Mouse (Mus musculus) liver, embryonic 13.5 days (tissue): ENCODE measurements at regions not wholly inside any gene's neighbourhood (a gene's known extent, or its start where the extent isn't known, plus 50 kb on each side); places are given as distances from the start of the nearest gene placed in this dataset.

Experiments used
- ATAC-seq: fragments of 200-750 bp; cut with Nextera tagmentation; 2 replicates; pipeline ENCODE4 v1.8.0; 2017; ENCODE audit warnings: low read depth, mild to moderate bottlenecking, moderate number of reproducible peaks, moderate library complexity
- DNase-seq: peaks from one replicate; pipeline ENCODE4 v3.0.0; 2022
- H3K27ac ChIP-seq: fragments of 300-500 bp; sonication (generic); 2 replicates; pipeline ENCODE4 v1.5.1; 2015; ENCODE audit warnings: moderate library complexity, mild to moderate bottlenecking, inconsistent platforms
- H3K27me3 ChIP-seq: fragments of 300-500 bp; sonication (generic); 2 replicates; pipeline ENCODE4 v1.6.1; 2015; ENCODE audit warnings: mild to moderate bottlenecking, inconsistent platforms
- H3K36me3 ChIP-seq: fragments of 300-500 bp; sonication (generic); 2 replicates; pipeline ENCODE4 v1.6.1; 2015; ENCODE audit warnings: mild to moderate bottlenecking, inconsistent platforms
- H3K4me1 ChIP-seq: fragments of 300-500 bp; sonication (generic); replicated peaks from 2 replicates; pipeline ENCODE4 v1.6.1; 2015; ENCODE audit warnings: inconsistent platforms
- H3K4me2 ChIP-seq: fragments of 300-500 bp; sonication (generic); 2 replicates; pipeline ENCODE4 v1.6.1; 2015; ENCODE audit warnings: inconsistent platforms, mild to moderate bottlenecking, moderate library complexity
- H3K4me3 ChIP-seq: fragments of 300-500 bp; sonication (generic); replicated peaks from 2 replicates; pipeline ENCODE4 v1.5.1; 2015; ENCODE audit warnings: mild to moderate bottlenecking, inconsistent platforms
- H3K9ac ChIP-seq: fragments of 300-500 bp; sonication (generic); 2 replicates; pipeline ENCODE4 v1.6.1; 2015; ENCODE audit warnings: mild to moderate bottlenecking, inconsistent platforms
- H3K9me3 ChIP-seq: fragments of 300-500 bp; sonication (generic); replicated peaks from 2 replicates; pipeline ENCODE4 v1.6.1; 2016; ENCODE audit warnings: inconsistent platforms
- WGBS: fragments of 180-500 bp; shearing (Covaris S2); methylation state at CpG from one replicate; pipeline ENCODE4 v1.1.7; 2015; ENCODE audit not compliant: insufficient replicate concordance; 5-methylcytosine and 5-hydroxymethylcytosine counted together

DNA sequence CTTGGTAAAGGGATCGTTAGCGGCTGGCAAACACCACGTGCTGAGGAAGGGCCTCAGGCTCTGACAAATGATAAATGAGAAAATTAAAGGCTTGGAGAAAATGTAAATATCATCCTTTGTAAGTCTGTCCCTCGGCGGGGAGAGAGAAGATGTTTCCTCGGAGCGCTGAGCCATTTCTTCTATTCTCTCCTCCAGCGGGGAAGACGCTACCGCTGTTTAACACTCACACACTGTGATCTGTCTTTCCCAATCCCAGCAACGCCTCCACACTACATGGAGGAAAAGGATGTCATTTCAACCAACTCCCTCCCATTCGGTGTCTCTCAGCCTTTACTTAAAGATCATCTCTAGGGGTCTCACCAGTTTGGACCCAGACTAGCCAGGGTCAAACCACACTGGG is 239.0 kb downstream of the Prex1 start:
- no peak overlapping the region for H3K9ac ChIP-seq
- no peak overlapping the region for H3K4me3 ChIP-seq
- DNase-seq (no peak), ATAC-seq (no peak)
- H3K9me3 ChIP-seq: no peaks in the 10 kb centered on the region
- no peak overlapping the region for H3K4me2 ChIP-seq
- no peaks in the 10 kb centered on the region for H3K36me3 ChIP-seq
- no peaks in the 10 kb centered on the region for H3K27me3 ChIP-seq
- WGBS: 69% methylated on average over 12 of the region's 12 CpGs
- H3K27ac ChIP-seq: no peak overlapping the region
- no peaks in the 10 kb centered on the region for H3K4me1 ChIP-seq

DNA sequence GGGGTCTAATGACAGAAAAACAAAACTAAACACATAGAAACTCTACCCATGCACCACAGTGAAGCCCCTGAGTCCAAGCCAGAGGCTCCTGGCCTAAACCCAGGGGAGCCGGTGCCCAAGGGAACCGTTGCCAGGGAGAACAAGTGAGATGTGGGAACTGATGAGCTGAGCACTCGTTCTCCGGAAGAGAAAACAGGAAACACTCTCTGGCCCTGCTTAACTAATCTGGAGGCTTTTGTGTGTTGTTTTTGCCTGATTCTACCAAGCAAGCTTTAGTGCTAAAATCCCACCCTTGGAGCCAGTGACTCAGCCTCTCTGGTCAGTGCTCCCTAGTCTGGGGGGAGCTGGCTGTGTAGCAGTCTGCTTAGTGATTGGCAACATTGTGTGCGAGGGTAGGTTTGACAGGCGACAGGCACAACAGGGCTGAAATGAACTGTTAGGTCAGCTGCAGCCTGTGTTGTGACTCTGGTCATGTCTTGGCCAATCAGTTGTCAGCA is 242.3 kb downstream of the Prex1 start:
- Histone ChIP-seq H3K4me1 (no peaks in the 10 kb centered on the region), H3K4me2 (no peak overlapping the region), H3K36me3 (no peaks in the 10 kb centered on the region), H3K9ac (no peak overlapping the region), H3K4me3 (no peak overlapping the region), H3K27me3 (no peaks in the 10 kb centered on the region), H3K9me3 (no peaks in the 10 kb centered on the region), H3K27ac (no peak overlapping the region)
- DNase-seq (no peak), ATAC-seq (no peak)
- WGBS: 20% methylated on average over 6 of the region's 6 CpGs

DNA sequence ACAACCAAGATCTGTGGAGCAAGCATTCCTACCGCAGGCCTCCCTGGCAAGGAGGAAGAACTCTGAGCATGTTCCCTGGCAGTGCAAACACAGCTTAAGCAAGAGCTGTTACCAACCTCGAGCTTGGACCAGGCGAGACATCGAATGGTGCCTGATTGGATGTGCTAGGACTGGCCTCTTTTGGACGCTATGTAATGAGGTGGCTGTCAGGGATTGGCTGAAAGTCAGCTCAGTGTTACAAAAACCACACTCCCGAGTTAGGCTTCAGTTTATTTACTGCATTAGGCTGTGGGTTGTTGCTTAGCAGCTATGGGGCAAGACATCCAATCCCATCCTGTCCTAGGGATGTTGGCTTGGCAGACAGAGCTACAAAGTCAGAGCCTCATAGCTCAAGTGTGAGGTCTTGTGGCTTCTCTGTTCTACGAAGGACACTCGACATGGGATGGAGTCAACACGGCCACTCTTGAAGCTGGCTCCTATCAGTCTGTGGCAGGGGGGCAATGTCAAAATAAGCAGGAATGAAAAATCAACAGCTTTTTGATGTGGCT is 244.5 kb downstream of the Prex1 start:
- no peak for DNase-seq
- H3K9ac ChIP-seq: no peak overlapping the region
- 65% methylated on average over 9 of the region's 9 CpGs for WGBS
- H3K4me3 ChIP-seq: no peak overlapping the region
- H3K4me1 ChIP-seq: no peaks in the 10 kb centered on the region
- H3K27me3 ChIP-seq: no peaks in the 10 kb centered on the region
- no peak for ATAC-seq
- H3K36me3 ChIP-seq: no peaks in the 10 kb centered on the region
- H3K9me3 ChIP-seq: no peaks in the 10 kb centered on the region
- no peak overlapping the region for H3K4me2 ChIP-seq
- no peak overlapping the region for H3K27ac ChIP-seq

DNA sequence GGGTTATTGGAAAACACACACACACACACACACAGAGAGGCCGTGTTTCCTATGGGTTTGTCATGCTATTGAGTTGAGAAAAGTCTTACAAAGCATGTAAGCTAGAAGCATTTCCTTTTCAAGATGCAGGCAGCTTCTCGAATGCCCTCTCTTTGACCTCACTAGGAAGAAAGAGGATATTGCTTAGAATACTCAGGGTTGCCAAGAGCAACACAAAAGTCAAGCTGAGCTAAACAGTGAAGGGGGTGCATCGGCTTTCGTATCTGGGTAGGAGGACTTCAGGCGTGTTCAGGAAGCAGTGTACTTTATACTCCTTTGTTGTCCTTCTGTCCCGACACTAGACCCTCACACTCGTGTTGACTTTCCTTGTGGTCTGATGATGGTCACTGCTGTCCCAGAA is 246.5 kb downstream of the Prex1 start:
- WGBS: 53% methylated on average over 7 of the region's 7 CpGs
- H3K9ac ChIP-seq: no peak overlapping the region
- no peak overlapping the region for H3K27ac ChIP-seq
- H3K9me3 ChIP-seq: no peaks in the 10 kb centered on the region
- no peaks in the 10 kb centered on the region for H3K4me1 ChIP-seq
- no peak overlapping the region for H3K4me3 ChIP-seq
- ATAC-seq (no peak), DNase-seq (no peak)
- no peaks in the 10 kb centered on the region for H3K36me3 ChIP-seq
- H3K27me3 ChIP-seq: no peaks in the 10 kb centered on the region
- no peak overlapping the region for H3K4me2 ChIP-seq

DNA sequence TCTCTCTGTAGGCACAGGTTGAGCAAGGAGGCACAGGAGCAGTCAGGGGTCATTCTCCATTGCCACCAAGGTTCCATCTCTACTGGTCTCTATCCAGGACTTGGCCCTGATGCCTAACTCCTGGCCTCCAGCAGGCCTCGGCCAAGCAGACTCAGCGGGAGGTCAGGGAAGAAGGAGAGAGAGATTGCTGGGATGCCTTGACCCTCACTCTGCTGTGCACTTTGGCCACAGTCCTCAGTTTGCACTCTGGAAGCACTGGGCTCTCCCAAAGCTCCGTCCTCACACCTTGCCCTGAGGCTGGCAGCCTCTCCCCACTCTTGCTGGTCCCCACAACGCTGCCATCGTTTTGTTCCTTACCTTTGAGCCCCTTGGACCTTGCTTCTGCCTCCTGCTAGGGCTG is 248.1 kb downstream of the Prex1 start:
- Histone ChIP-seq H3K36me3 (no peaks in the 10 kb centered on the region), H3K27ac (no peak overlapping the region), H3K9ac (no peak overlapping the region), H3K9me3 (no peaks in the 10 kb centered on the region), H3K4me3 (no peak overlapping the region), H3K27me3 (no peaks in the 10 kb centered on the region), H3K4me2 (no peak overlapping the region), H3K4me1 (no peaks in the 10 kb centered on the region)
- DNase-seq: no peak
- 57% methylated on average over 5 of the region's 5 CpGs for WGBS
- no peak for ATAC-seq

DNA sequence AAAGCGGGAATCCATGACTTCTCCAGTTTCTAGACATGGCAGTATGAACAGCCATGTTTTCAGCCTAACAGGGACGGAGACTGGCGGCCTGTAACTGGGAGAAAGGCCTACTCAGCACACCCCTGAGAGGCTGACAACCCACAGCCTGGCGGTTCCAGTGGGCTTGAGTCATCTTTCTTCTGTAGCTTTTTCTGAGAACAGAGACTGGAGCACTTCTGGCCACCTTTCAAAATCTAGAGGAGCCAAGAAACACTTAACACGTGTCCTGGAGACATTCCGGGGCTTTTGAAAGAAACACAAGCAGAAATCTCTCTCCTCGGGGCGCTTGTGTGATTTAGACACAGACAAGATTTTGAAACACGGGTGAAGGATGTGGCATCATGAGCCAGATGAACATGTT is 250.1 kb downstream of the Prex1 start:
- no peaks in the 10 kb centered on the region for H3K36me3 ChIP-seq
- no peak overlapping the region for H3K4me3 ChIP-seq
- H3K9ac ChIP-seq: no peak overlapping the region
- no peak overlapping the region for H3K4me2 ChIP-seq
- no peak overlapping the region for H3K27ac ChIP-seq
- whole genome bisulfite sequencing: 66% methylated on average over 9 of the region's 9 CpGs
- ATAC-seq (no peak), DNase-seq (no peak)
- no peaks in the 10 kb centered on the region for H3K4me1 ChIP-seq
- no peaks in the 10 kb centered on the region for H3K9me3 ChIP-seq
- H3K27me3 ChIP-seq: no peaks in the 10 kb centered on the region

DNA sequence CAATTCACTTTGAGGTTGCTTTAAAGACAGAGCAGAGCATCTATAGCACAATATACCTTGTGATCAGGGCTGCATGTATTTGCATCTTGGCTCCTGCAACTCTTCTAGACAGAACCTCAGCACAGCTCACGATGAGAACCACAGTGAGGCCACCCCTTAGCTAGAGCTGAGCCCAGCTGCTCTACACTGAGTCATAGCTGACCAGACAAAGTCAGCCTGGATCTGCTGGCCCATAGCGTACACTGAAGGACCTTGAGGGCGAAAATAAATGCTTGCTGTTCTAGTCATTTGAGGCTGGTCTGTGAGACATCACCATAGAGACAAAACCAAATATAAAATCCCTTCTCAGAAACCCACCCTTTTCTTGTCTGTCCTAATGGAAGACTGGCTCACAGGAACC is 251.7 kb downstream of the Prex1 start:
- Histone ChIP-seq H3K9ac (no peak overlapping the region), H3K4me2 (no peak overlapping the region), H3K4me3 (no peak overlapping the region), H3K36me3 (no peaks in the 10 kb centered on the region), H3K27ac (no peak overlapping the region), H3K4me1 (no peaks in the 10 kb centered on the region), H3K27me3 (no peaks in the 10 kb centered on the region), H3K9me3 (no peaks in the 10 kb centered on the region)
- no peak for ATAC-seq
- 79% methylated on average over 3 of the region's 3 CpGs for WGBS
- DNase-seq: no peak

DNA sequence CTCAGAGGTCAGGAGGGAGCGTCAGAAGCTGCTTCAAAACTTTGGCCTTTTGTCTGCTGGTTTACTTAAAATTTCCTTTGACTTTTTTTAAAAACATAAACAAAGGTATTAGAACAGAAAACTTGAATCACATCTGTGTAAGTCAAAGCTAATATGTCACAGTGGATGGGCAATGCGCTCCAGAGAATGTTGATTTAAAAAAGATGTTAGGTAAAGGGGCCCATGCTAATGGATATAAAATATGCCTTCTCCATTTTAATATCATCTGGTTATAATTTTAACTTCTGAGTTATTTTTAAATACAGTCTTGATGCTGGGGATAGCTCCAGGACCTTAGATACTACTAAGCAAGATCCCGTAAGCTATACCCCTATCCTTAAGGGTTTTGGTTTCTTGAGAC is 252.5 kb downstream of the Prex1 start:
- H3K4me1 ChIP-seq: no peaks in the 10 kb centered on the region
- no peak for ATAC-seq
- 77% methylated on average over 3 of the region's 3 CpGs for WGBS
- no peak overlapping the region for H3K9ac ChIP-seq
- no peaks in the 10 kb centered on the region for H3K9me3 ChIP-seq
- H3K27ac ChIP-seq: no peak overlapping the region
- no peaks in the 10 kb centered on the region for H3K27me3 ChIP-seq
- no peak for DNase-seq
- no peak overlapping the region for H3K4me3 ChIP-seq
- no peak overlapping the region for H3K4me2 ChIP-seq
- no peaks in the 10 kb centered on the region for H3K36me3 ChIP-seq

DNA sequence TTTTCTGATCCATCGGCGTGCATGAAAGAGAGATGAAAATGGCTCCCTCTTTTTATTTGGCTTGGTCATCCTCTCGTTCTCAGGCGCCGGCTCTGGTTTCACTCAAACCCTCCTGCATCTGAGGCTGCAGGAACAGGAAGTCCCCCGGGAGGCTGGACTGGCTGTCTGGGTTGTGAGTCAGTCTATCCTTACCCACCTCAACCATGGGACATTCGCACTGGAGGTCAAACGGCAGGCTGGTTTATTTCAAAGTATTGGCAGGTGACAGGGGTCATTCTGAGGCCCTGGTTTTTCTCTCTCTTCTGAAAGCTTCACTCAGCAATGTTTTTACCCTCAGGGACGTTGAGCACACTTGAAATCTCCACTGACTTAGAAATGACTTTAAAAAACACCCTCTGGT is 253.7 kb downstream of the Prex1 start:
- H3K36me3 ChIP-seq: no peaks in the 10 kb centered on the region
- no peak overlapping the region for H3K4me3 ChIP-seq
- no peak for ATAC-seq
- no peak overlapping the region for H3K4me2 ChIP-seq
- no peak overlapping the region for H3K27ac ChIP-seq
- 29% methylated on average over 9 of the region's 9 CpGs for WGBS
- DNase-seq: no peak
- no peaks in the 10 kb centered on the region for H3K9me3 ChIP-seq
- no peak overlapping the region for H3K9ac ChIP-seq
- no peaks in the 10 kb centered on the region for H3K27me3 ChIP-seq
- no peaks in the 10 kb centered on the region for H3K4me1 ChIP-seq

DNA sequence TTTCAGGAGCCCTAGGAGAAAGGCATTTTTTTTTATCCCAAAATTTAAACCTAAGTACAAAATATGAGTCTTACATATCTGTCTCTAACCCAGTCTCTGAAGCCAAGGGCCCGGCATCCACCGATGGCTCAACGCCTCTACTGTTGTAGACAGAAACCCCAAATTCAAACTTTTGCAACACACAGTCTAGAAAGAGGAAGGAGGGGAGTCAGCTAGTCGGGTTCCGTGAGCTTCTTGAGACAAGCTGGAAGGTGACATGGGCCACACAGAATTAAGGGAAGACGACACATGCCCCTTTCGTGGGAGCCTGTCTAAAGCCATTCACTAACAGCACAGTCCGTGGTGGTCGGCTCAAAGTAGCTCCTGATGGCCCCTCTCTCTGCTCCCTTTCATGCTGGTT is 254.7 kb downstream of the Prex1 start:
- DNase-seq (no peak), ATAC-seq (no peak)
- Histone ChIP-seq H3K27ac (no peak overlapping the region), H3K4me2 (no peak overlapping the region), H3K27me3 (no peaks in the 10 kb centered on the region), H3K9me3 (no peaks in the 10 kb centered on the region), H3K4me1 (no peaks in the 10 kb centered on the region), H3K9ac (no peak overlapping the region), H3K36me3 (no peaks in the 10 kb centered on the region), H3K4me3 (no peak overlapping the region)
- WGBS: 62% methylated on average over 9 of the region's 9 CpGs

DNA sequence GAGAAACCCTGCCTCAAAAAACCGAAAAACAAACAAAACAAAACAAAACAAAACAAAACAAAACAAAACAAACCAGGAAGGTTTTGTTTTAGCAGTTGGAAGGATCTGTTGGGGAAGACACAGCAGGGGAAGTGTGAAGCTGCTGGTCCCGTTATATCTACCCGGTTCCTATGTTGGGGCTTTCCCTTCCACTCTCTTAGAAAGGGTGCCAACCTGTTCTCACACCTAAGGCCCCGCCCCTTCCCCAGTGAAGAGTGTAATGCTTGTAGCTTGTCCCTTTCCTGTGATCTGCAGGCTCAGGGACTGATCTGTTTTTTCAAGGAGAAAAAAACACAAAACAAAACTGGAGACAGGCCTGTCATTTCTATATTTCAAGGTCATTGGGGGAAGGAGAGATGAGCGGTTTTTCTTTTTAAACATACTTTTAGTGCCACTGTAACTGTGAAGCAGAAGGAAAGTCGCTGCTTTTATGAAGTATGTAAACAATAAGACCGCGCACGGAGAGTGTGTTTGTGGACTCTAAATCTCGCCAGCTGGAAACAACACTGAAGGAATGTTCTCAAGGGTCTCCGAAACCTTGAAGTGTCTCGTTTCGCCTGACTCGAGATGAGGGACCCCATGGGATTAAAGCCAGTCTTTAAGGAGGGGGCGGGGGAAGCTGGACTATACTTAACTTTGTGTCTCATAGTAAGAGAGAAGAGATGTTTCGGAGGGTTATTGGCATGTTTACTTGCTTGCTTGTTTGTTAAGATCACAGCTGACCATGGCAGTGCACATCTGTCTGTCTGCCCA is 256.1 kb downstream of the Prex1 start:
- no peak overlapping the region for H3K4me2 ChIP-seq
- H3K9ac ChIP-seq: no peak overlapping the region
- H3K9me3 ChIP-seq: no peaks in the 10 kb centered on the region
- H3K36me3 ChIP-seq: no peaks in the 10 kb centered on the region
- H3K4me1 ChIP-seq: no peaks in the 10 kb centered on the region
- no peak for ATAC-seq
- no peak for DNase-seq
- 69% methylated on average over 16 of the region's 16 CpGs for WGBS
- H3K27me3 ChIP-seq: no peaks in the 10 kb centered on the region
- no peak overlapping the region for H3K4me3 ChIP-seq
- H3K27ac ChIP-seq: no peak overlapping the region
